Mouse (Mus musculus): Measurements from ENCODE around the gene Ggcx.

DNA sequence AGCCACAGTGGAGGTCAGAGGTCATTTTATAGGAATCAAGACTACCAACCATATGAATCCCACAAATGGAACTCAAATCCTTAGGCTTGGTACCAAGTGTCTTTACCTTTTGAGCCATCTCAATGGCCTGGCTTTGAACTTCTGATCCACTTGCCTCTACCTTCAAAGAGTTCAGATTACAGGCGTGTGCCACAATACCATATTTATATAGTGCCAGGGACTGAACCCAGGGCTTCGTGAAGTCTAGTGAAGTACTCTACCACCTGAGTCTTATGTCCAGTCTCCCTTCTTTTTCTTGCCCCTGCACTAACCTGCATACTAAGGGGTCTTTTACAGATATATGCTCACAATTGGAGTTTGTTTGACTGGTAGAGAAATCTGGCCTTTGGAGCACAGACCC is 27.5 kb upstream of the Ggcx start:
- TF ChIP-seq CTCF (IDR thresholded peaks at IDR 0.05; ENCODE audit: borderline replicate concordance, extremely low read depth, insufficient read depth, insufficient read length) = no peak
- no peak for TF ChIP-seq POLR2A (IDR thresholded peaks at IDR 0.05; ENCODE audit: borderline replicate concordance, extremely low read depth, insufficient read depth, insufficient read length, poor library complexity, severe bottlenecking)
